Mouse (Mus musculus) kidney, postnatal 4 days (tissue): Measurements from ENCODE around the gene Gjc1.

ENCODE experiments used
- DNase-seq, 2 experiments: peaks; one replicate each; pipeline ENCODE4 v3.0.0; 2021; ENCODE audit warnings: mixed read lengths in 2 of 2

The Gjc1 gene

GRCm38 (mm10) chr11:102819021-102819782 lies at the start of gene Gjc1:
Gjc1 (minus strand) TSS chr11:102819700.
- DNase-seq: peak; percentile 85 to 89

GRCm38 (mm10) chr11:102864272-102864671 lies 44.8 kb upstream of the Gjc1 start:
- peak; percentile 87 to 88 for DNase-seq

- DNase-seq: no peak
These were observed 40.4 kb upstream of the Gjc1 start for GRCm38 (mm10) chr11:102859933-102860332.

- DNase-seq: no peak
These were observed 39.5 kb upstream of the Gjc1 start for GRCm38 (mm10) chr11:102858951-102859350.

GRCm38 (mm10) chr11:102855941-102856340 lies 36.4 kb upstream of the Gjc1 start:
- no peak for DNase-seq

- no peak for DNase-seq
These were observed 34.3 kb upstream of the Gjc1 start for GRCm38 (mm10) chr11:102853760-102854159.

GRCm38 (mm10) chr11:102851883-102852282 lies 32.4 kb upstream of the Gjc1 start:
- peak; percentile 89 for DNase-seq

GRCm38 (mm10) chr11:102845926-102846325 lies 26.4 kb upstream of the Gjc1 start:
- no peak for DNase-seq

- no peak for DNase-seq
These were observed 19.2 kb upstream of the Gjc1 start for GRCm38 (mm10) chr11:102838616-102839150.

GRCm38 (mm10) chr11:102838126-102838525 lies 18.6 kb upstream of the Gjc1 start:
- DNase-seq: peak; percentile 30 to 43

- no peak for DNase-seq
These were observed 17.9 kb upstream of the Gjc1 start for GRCm38 (mm10) chr11:102837385-102837784.

- peak in 1 of 2 experiments; percentile 24 for DNase-seq
These were observed 16.6 kb upstream of the Gjc1 start for GRCm38 (mm10) chr11:102836146-102836545.

- DNase-seq: no peak
These were observed 16.0 kb upstream of the Gjc1 start, which contains the start of gene Higd1b for GRCm38 (mm10) chr11:102835549-102835948. Higd1b (plus strand) TSS chr11:102835849.

- DNase-seq: peak in 1 of 2 experiments; percentile 27
These were observed 14.7 kb upstream of the Gjc1 start for GRCm38 (mm10) chr11:102834219-102834618.

GRCm38 (mm10) chr11:102832700-102833297 lies 13.3 kb upstream of the Gjc1 start:
- DNase-seq: peak in 1 of 2 experiments; percentile 25

GRCm38 (mm10) chr11:102830276-102830675 lies 10.8 kb upstream of the Gjc1 start:
- no peak for DNase-seq

GRCm38 (mm10) chr11:102827097-102827496 lies 7.6 kb upstream of the Gjc1 start:
- no peak for DNase-seq

GRCm38 (mm10) chr11:102826476-102826875 lies 7.0 kb upstream of the Gjc1 start:
- DNase-seq: no peak

GRCm38 (mm10) chr11:102821231-102821630 lies 1.7 kb upstream of the Gjc1 start:
- peak; percentile 26 to 46 for DNase-seq

GRCm38 (mm10) chr11:102820432-102820831 lies 932 bp upstream of the Gjc1 start:
- no peak for DNase-seq

GRCm38 (mm10) chr11:102819783-102820385 lies 384 bp upstream of the Gjc1 start:
- no peak for DNase-seq

- peak; percentile 62 to 73 for DNase-seq
These were observed 1.1 kb downstream of the Gjc1 start for GRCm38 (mm10) chr11:102818121-102819020.
